In genomic region chr8:84712759-84713120, GRCm38 (mm10) we compare ENCODE assay signal across 8 mouse cellular contexts. TPM values are rescaled to one million over a fixed set of nuclear protein-coding genes. Genes with fewer than 3 reads are reported as not detected.
A peak's percentile ranks its signal among the peaks of the same experiment; 100 is the strongest.
DNase-seq lines count a peak whose midpoint lies in the region; ATAC-seq lines count a peak whose summit lies in the region.

No protein-coding gene starts in this region.

- H3K9me3 ChIP-seq in heart, embryonic 13.5 days: no peaks in the 10 kb centered on the region
- H3K9me3 ChIP-seq in embryonic facial prominence, embryonic 11.5 days (replicated peaks; ENCODE audit: control insufficient read depth, low read length): no peaks in the 10 kb centered on the region
- H3K9me3 ChIP-seq in hindbrain, embryonic 11.5 days (ENCODE audit: control insufficient read depth, low read length): no peaks in the 10 kb centered on the region
- H3K9me3 ChIP-seq in midbrain, embryonic 13.5 days: no peaks in the 10 kb centered on the region

- H3K27ac ChIP-seq in heart, embryonic 13.5 days (replicated peaks): peak overlapping the region; percentile 95
- H3K27ac ChIP-seq in embryonic facial prominence, embryonic 11.5 days (replicated peaks; ENCODE audit: low read depth, low read length): peak overlapping the region; percentile 84
- H3K27ac ChIP-seq in hindbrain, embryonic 11.5 days (ENCODE audit: low read depth, low read length): peak overlapping the region; percentile 71
- H3K27ac ChIP-seq in midbrain, embryonic 13.5 days: peak overlapping the region; percentile 94

- peak overlapping the region; percentile 64 for H3K9ac ChIP-seq in heart, embryonic 13.5 days
- peak overlapping the region; percentile 28 for H3K9ac ChIP-seq in embryonic facial prominence, embryonic 11.5 days (replicated peaks; ENCODE audit: low read length)
- no peak overlapping the region for H3K9ac ChIP-seq in hindbrain, embryonic 11.5 days (ENCODE audit: low read depth, low read length)
- no peak overlapping the region for H3K9ac ChIP-seq in midbrain, embryonic 13.5 days (replicated peaks)

- H3K36me3 ChIP-seq in heart, embryonic 13.5 days: peaks cover 24% of the 10 kb centered on the region
- no peaks in the 10 kb centered on the region for H3K36me3 ChIP-seq in embryonic facial prominence, embryonic 11.5 days (replicated peaks; ENCODE audit: control insufficient read depth, insufficient read depth, low read depth, low read length)
- no peaks in the 10 kb centered on the region for H3K36me3 ChIP-seq in hindbrain, embryonic 11.5 days (ENCODE audit: control insufficient read depth, insufficient read depth, low read length)
- peaks cover 3% of the 10 kb centered on the region; the same call in 1 of the 2 replicates for H3K36me3 ChIP-seq in midbrain, embryonic 13.5 days

- peak overlapping the region; percentile 16 for H3K4me2 ChIP-seq in heart, embryonic 13.5 days
- no peak overlapping the region for H3K4me2 ChIP-seq in embryonic facial prominence, embryonic 11.5 days (ENCODE audit: low read depth, low read length)
- no peak overlapping the region for H3K4me2 ChIP-seq in hindbrain, embryonic 11.5 days (replicated peaks; ENCODE audit: low read depth, low read length)
- H3K4me2 ChIP-seq in midbrain, embryonic 13.5 days (replicated peaks): no peak overlapping the region

- H3K4me1 ChIP-seq in heart, embryonic 13.5 days: peaks cover 75% of the 10 kb centered on the region
- H3K4me1 ChIP-seq in embryonic facial prominence, embryonic 11.5 days (ENCODE audit: control insufficient read depth, insufficient read depth, low read length): peaks cover 36% of the 10 kb centered on the region
- H3K4me1 ChIP-seq in hindbrain, embryonic 11.5 days (replicated peaks; ENCODE audit: control insufficient read depth, insufficient read depth, low read length): peaks cover 33% of the 10 kb centered on the region
- H3K4me1 ChIP-seq in midbrain, embryonic 13.5 days (replicated peaks): peaks cover 74% of the 10 kb centered on the region

- no peak overlapping the region for H3K4me3 ChIP-seq in heart, embryonic 13.5 days
- H3K4me3 ChIP-seq in embryonic facial prominence, embryonic 11.5 days (ENCODE audit: low read depth, low read length): no peak overlapping the region
- no peak overlapping the region for H3K4me3 ChIP-seq in hindbrain, embryonic 11.5 days (ENCODE audit: low read depth, low read length)
- H3K4me3 ChIP-seq in midbrain, embryonic 13.5 days (replicated peaks): no peak overlapping the region

- WGBS in heart, embryonic 13.5 days: 39% methylated on average over 3 of the region's 3 CpGs
- WGBS in embryonic facial prominence, embryonic 11.5 days: 17% methylated on average over 3 of the region's 3 CpGs
- WGBS in hindbrain, embryonic 11.5 days: 31% methylated on average over 3 of the region's 3 CpGs
- WGBS in midbrain, embryonic 13.5 days: 8% methylated on average over 3 of the region's 3 CpGs

- ATAC-seq in heart, embryonic 13.5 days (ENCODE audit: extremely low read depth, insufficient number of reproducible peaks, low FRiP score, low TSS enrichment): no peak
- no peak for ATAC-seq in embryonic facial prominence, embryonic 11.5 days (replicated peaks; ENCODE audit: insufficient number of reproducible peaks, low FRiP score, low TSS enrichment, low read depth)
- ATAC-seq in hindbrain, embryonic 11.5 days (ENCODE audit: low FRiP score): peak; percentile 34
- ATAC-seq in midbrain, embryonic 13.5 days: peak; percentile 40
- no peak for ATAC-seq in CD4-positive, CD25-positive, alpha-beta regulatory T cell, adult 4 months

- H3K27me3 ChIP-seq in heart, embryonic 13.5 days (replicated peaks): peaks cover 55% of the 10 kb centered on the region
- H3K27me3 ChIP-seq in embryonic facial prominence, embryonic 11.5 days (ENCODE audit: control insufficient read depth, insufficient read depth, low read length): peaks cover 53% of the 10 kb centered on the region
- peaks cover 69% of the 10 kb centered on the region for H3K27me3 ChIP-seq in hindbrain, embryonic 11.5 days (ENCODE audit: control insufficient read depth, insufficient read depth, low read length)
- peaks cover 62% of the 10 kb centered on the region for H3K27me3 ChIP-seq in midbrain, embryonic 13.5 days

- DNase-seq in heart, adult 9 months (ENCODE audit: low spot score in 2 of 2): no peak
- DNase-seq in embryonic facial prominence, embryonic 11.5 days (ENCODE audit: low spot score): no peak
- no peak for DNase-seq in hindbrain, embryonic 11.5 days (ENCODE audit: low spot score)
- no peak for DNase-seq in cerebellum, adult 11 months
- DNase-seq in cerebellum, postnatal 25 days: no peak

RNA-seq across cellular contexts. Expression of gene G430095P16Rik, which starts 10.1 kb away (rescaled TPM):
- polyA plus RNA-seq in heart, embryonic 13.5 days (2015; fragmentation: Nextera tagmentation; extraction: Ambion mirVana): 7.8 and 8.9 TPM in 2 replicates
- 3.6 and 5.7 TPM in 2 replicates for polyA plus RNA-seq in embryonic facial prominence, embryonic 11.5 days (2014; fragmentation: Nextera tagmentation; extraction: Ambion mirVana)
- polyA plus RNA-seq in hindbrain, embryonic 11.5 days (2014; fragmentation: Nextera tagmentation; extraction: Ambion mirVana): 2.3 and 2.9 TPM in 2 replicates
- 1.3 and 1.9 TPM in 2 replicates for polyA plus RNA-seq in midbrain, embryonic 13.5 days (2015; fragmentation: Nextera tagmentation; extraction: Ambion mirVana)
- polyA plus RNA-seq in CD4-positive, CD25-positive, alpha-beta regulatory T cell, adult 4 months (2017; shearing (Covaris generic)): 10 to 100 TPM; 24.3 to 28.6 TPM

RNA-seq across cellular contexts. Expression of gene Lyl1, which starts 11.5 kb away (rescaled TPM):
- polyA plus RNA-seq in heart, embryonic 13.5 days (2015; fragmentation: Nextera tagmentation; extraction: Ambion mirVana): 15.4 and 17.1 TPM in 2 replicates
- 4.6 and 5.3 TPM in 2 replicates for polyA plus RNA-seq in embryonic facial prominence, embryonic 11.5 days (2014; fragmentation: Nextera tagmentation; extraction: Ambion mirVana)
- 5.3 and 5.4 TPM in 2 replicates for polyA plus RNA-seq in hindbrain, embryonic 11.5 days (2014; fragmentation: Nextera tagmentation; extraction: Ambion mirVana)
- polyA plus RNA-seq in midbrain, embryonic 13.5 days (2015; fragmentation: Nextera tagmentation; extraction: Ambion mirVana): 2.1 and 2.4 TPM in 2 replicates
- 1 to 10 TPM; 2.0 to 2.6 TPM for polyA plus RNA-seq in CD4-positive, CD25-positive, alpha-beta regulatory T cell, adult 4 months (2017; shearing (Covaris generic))

RNA-seq across cellular contexts. Expression of gene Nacc1, which starts 25.1 kb away (rescaled TPM):
- 15.1 and 15.7 TPM in 2 replicates for polyA plus RNA-seq in heart, embryonic 13.5 days (2015; fragmentation: Nextera tagmentation; extraction: Ambion mirVana)
- polyA plus RNA-seq in embryonic facial prominence, embryonic 11.5 days (2014; fragmentation: Nextera tagmentation; extraction: Ambion mirVana): 21.0 and 21.1 TPM in 2 replicates
- polyA plus RNA-seq in hindbrain, embryonic 11.5 days (2014; fragmentation: Nextera tagmentation; extraction: Ambion mirVana): 19.7 and 20.5 TPM in 2 replicates
- polyA plus RNA-seq in midbrain, embryonic 13.5 days (2015; fragmentation: Nextera tagmentation; extraction: Ambion mirVana): 16.8 and 17.3 TPM in 2 replicates
- polyA plus RNA-seq in CD4-positive, CD25-positive, alpha-beta regulatory T cell, adult 4 months (2017; shearing (Covaris generic)): 1 to 10 TPM; 8.1 to 9.1 TPM

RNA-seq across cellular contexts. Expression of gene Trmt1, which starts 26.6 kb away (rescaled TPM):
- polyA plus RNA-seq in heart, embryonic 13.5 days (2015; fragmentation: Nextera tagmentation; extraction: Ambion mirVana): 47.6 and 51.6 TPM in 2 replicates
- 61.5 and 64.7 TPM in 2 replicates for polyA plus RNA-seq in embryonic facial prominence, embryonic 11.5 days (2014; fragmentation: Nextera tagmentation; extraction: Ambion mirVana)
- polyA plus RNA-seq in hindbrain, embryonic 11.5 days (2014; fragmentation: Nextera tagmentation; extraction: Ambion mirVana): 47.9 and 51.1 TPM in 2 replicates
- polyA plus RNA-seq in midbrain, embryonic 13.5 days (2015; fragmentation: Nextera tagmentation; extraction: Ambion mirVana): 50.1 and 55.7 TPM in 2 replicates
- 10 to 100 TPM; 45.0 to 60.3 TPM for polyA plus RNA-seq in CD4-positive, CD25-positive, alpha-beta regulatory T cell, adult 4 months (2017; shearing (Covaris generic))

RNA-seq across cellular contexts. Expression of gene Ier2, which starts 50.1 kb away (rescaled TPM):
- polyA plus RNA-seq in heart, embryonic 13.5 days (2015; fragmentation: Nextera tagmentation; extraction: Ambion mirVana): 43.0 and 44.8 TPM in 2 replicates
- 86.9 and 89.6 TPM in 2 replicates for polyA plus RNA-seq in embryonic facial prominence, embryonic 11.5 days (2014; fragmentation: Nextera tagmentation; extraction: Ambion mirVana)
- 60.5 and 61.5 TPM in 2 replicates for polyA plus RNA-seq in hindbrain, embryonic 11.5 days (2014; fragmentation: Nextera tagmentation; extraction: Ambion mirVana)
- 20.0 and 26.3 TPM in 2 replicates for polyA plus RNA-seq in midbrain, embryonic 13.5 days (2015; fragmentation: Nextera tagmentation; extraction: Ambion mirVana)
- 10 to 100 TPM; 39.5 to 42.6 TPM for polyA plus RNA-seq in CD4-positive, CD25-positive, alpha-beta regulatory T cell, adult 4 months (2017; shearing (Covaris generic))

Comparison
In these comparisons a context has a peak if more than half of its experiments do, and no peak if none do; other contexts are left out.
1. ATAC-seq: peak in hindbrain, embryonic 11.5 days (single experiment) and midbrain, embryonic 13.5 days (single experiment); none in heart, embryonic 13.5 days (single experiment), embryonic facial prominence, embryonic 11.5 days (single experiment) and CD4-positive, CD25-positive, alpha-beta regulatory T cell, adult 4 months (single experiment).
2. H3K9ac ChIP-seq: peak in heart, embryonic 13.5 days (single experiment) and embryonic facial prominence, embryonic 11.5 days (single experiment); none in hindbrain, embryonic 11.5 days (single experiment) and midbrain, embryonic 13.5 days (single experiment).
3. Peak in every context shown above with its lines, with median percentiles within 50 percentile points of each other: H3K27ac ChIP-seq.